Mouse (Mus musculus) c-Kit-positive CD71-negative TER-119-negative erythroid progenitor cells, embryonic 14.5 days (primary cell): ENCODE measurements around the gene Scn8a.

ENCODE experiments used
- DNase-seq: peaks from one replicate; pipeline ENCODE4 v3.0.0-alpha.2; 2013; ENCODE audit warnings: low read depth

Gene Scn8a

GRCm38 (mm10) chr15:100881385-100881784, 11.7 kb downstream of the Scn8a start:
- DNase-seq, result no peak

GRCm38 (mm10) chr15:100884481-100884880, 14.8 kb downstream of the Scn8a start:
- DNase-seq, result no peak

GRCm38 (mm10) chr15:100891962-100892361, 22.3 kb downstream of the Scn8a start:
- DNase-seq, result no peak

GRCm38 (mm10) chr15:100896502-100896901, 26.8 kb downstream of the Scn8a start:
- DNase-seq, result no peak

- DNase-seq, result no peak
Observed at GRCm38 (mm10) chr15:100903811-100904210, 34.2 kb downstream of the Scn8a start.

- DNase-seq, result peak; percentile 24
Observed at GRCm38 (mm10) chr15:100905006-100905405, 35.3 kb downstream of the Scn8a start.

GRCm38 (mm10) chr15:100905751-100906150, 36.1 kb downstream of the Scn8a start:
- DNase-seq, result no peak

- DNase-seq, result no peak
Observed at GRCm38 (mm10) chr15:100908817-100909216, 39.2 kb downstream of the Scn8a start.

- DNase-seq, result no peak
Observed at GRCm38 (mm10) chr15:100909734-100910163, 40.1 kb downstream of the Scn8a start.

- no peak for DNase-seq
Observed at GRCm38 (mm10) chr15:100910381-100910841, 40.8 kb downstream of the Scn8a start.

GRCm38 (mm10) chr15:100912676-100913266, 43.1 kb downstream of the Scn8a start:
- no peak for DNase-seq

- DNase-seq, result peak; percentile 42
Observed at GRCm38 (mm10) chr15:100914734-100915242, 45.1 kb downstream of the Scn8a start.

- no peak for DNase-seq
Observed at GRCm38 (mm10) chr15:100918046-100918445, 48.4 kb downstream of the Scn8a start.

- DNase-seq, result no peak
Observed at GRCm38 (mm10) chr15:100922210-100922609, 52.6 kb downstream of the Scn8a start.

GRCm38 (mm10) chr15:100923476-100923875, 53.8 kb downstream of the Scn8a start:
- DNase-seq, result no peak

GRCm38 (mm10) chr15:100924941-100925340, 55.3 kb downstream of the Scn8a start:
- DNase-seq, result no peak

GRCm38 (mm10) chr15:100930477-100930876, 60.8 kb downstream of the Scn8a start:
- DNase-seq, result no peak

- no peak for DNase-seq
Observed at GRCm38 (mm10) chr15:100936176-100936575, 66.5 kb downstream of the Scn8a start.

- no peak for DNase-seq
Observed at GRCm38 (mm10) chr15:100948383-100948782, 78.7 kb downstream of the Scn8a start.

GRCm38 (mm10) chr15:100949169-100949568, 79.5 kb downstream of the Scn8a start:
- DNase-seq, result no peak

- DNase-seq, result no peak
Observed at GRCm38 (mm10) chr15:100951491-100951890, 81.8 kb downstream of the Scn8a start.

GRCm38 (mm10) chr15:100952292-100952691, 82.6 kb downstream of the Scn8a start:
- no peak for DNase-seq

- no peak for DNase-seq
Observed at GRCm38 (mm10) chr15:100952854-100953253, 83.2 kb downstream of the Scn8a start.

- no peak for DNase-seq
Observed at GRCm38 (mm10) chr15:100953955-100954354, 84.3 kb downstream of the Scn8a start.
